Mouse (Mus musculus) C2C12 (cell line): ENCODE data around the gene Rogdi.

Experiments used
- CEBPB ChIP-seq: IDR thresholded peaks from one replicate; pipeline ENCODE4 v1.6.1; 2011; ENCODE audit warnings: low read depth, mild to moderate bottlenecking, control low read depth, moderate library complexity
- CTCF ChIP-seq: IDR thresholded peaks from one replicate; pipeline ENCODE4 v1.5.1; 2011; ENCODE audit not compliant: control insufficient read depth, insufficient read depth, insufficient read length
- FOSL1 ChIP-seq: IDR thresholded peaks from one replicate; pipeline ENCODE4 v1.8.0; 2011; ENCODE audit warnings: mild to moderate bottlenecking, low read length; ENCODE audit not compliant: poor library complexity, insufficient read depth, severe bottlenecking
- MAX ChIP-seq: IDR thresholded peaks from one replicate; pipeline ENCODE4 v1.6.1; 2011; ENCODE audit warnings: mild to moderate bottlenecking, control low read depth
- MYOD1 ChIP-seq: IDR thresholded peaks from one replicate; pipeline ENCODE4 v1.6.1; 2011; ENCODE audit warnings: low read depth; ENCODE audit not compliant: control insufficient read depth, insufficient read length
- MYOG ChIP-seq: IDR thresholded peaks from one replicate; pipeline ENCODE4 v1.6.1; 2011; ENCODE audit not compliant: control insufficient read depth, insufficient read length; ENCODE audit errors: extremely low read depth
- USF1 ChIP-seq: IDR thresholded peaks from one replicate; pipeline ENCODE4 v1.6.1; 2011; ENCODE audit warnings: low read depth, mild to moderate bottlenecking, control low read depth, moderate library complexity

GRCm38 (mm10) chr16:4965392-4966129 lies 47.8 kb downstream of the Rogdi start:
- no peak for TF ChIP-seq CTCF
- no peak for TF ChIP-seq MAX
- TF ChIP-seq USF1 = no peak
- no peak for TF ChIP-seq MYOG
- TF ChIP-seq CEBPB = no peak
- TF ChIP-seq FOSL1 = no peak
- TF ChIP-seq MYOD1 = no peak
